Mouse (Mus musculus) heart, embryonic 11.5 days (tissue): Measurements from ENCODE around the gene Ltbp1. TPM values are rescaled to one million over a fixed set of nuclear protein-coding genes. Genes with fewer than 3 reads are reported as not detected.

Experiments
- ATAC-seq: fragments of 200-750 bp; cut with Nextera tagmentation; replicated peaks from 2 replicates; pipeline ENCODE4 v1.8.0; 2017; ENCODE audit warnings: moderate library complexity; ENCODE audit not compliant: insufficient number of reproducible peaks, low FRiP score, low TSS enrichment
- H3K27ac ChIP-seq: fragments of 300-500 bp; sonication (generic); 2 replicates; pipeline ENCODE4 v1.5.1; 2014; ENCODE audit warnings: mild to moderate bottlenecking, low read depth, low read length
- H3K27me3 ChIP-seq: fragments of 300-500 bp; sonication (generic); 2 replicates; pipeline ENCODE4 v1.6.1; 2014; ENCODE audit warnings: mild to moderate bottlenecking, low read length, mixed read lengths; ENCODE audit not compliant: control insufficient read depth, insufficient read depth
- H3K36me3 ChIP-seq: fragments of 300-500 bp; sonication (generic); 2 replicates; pipeline ENCODE4 v1.6.1; 2014; ENCODE audit warnings: mild to moderate bottlenecking, low read length, moderate library complexity, mixed read lengths; ENCODE audit not compliant: control insufficient read depth, insufficient read depth
- H3K4me1 ChIP-seq: fragments of 300-500 bp; sonication (generic); 2 replicates; pipeline ENCODE4 v1.6.1; 2014; ENCODE audit warnings: low read length; ENCODE audit not compliant: control insufficient read depth, insufficient read depth
- H3K4me2 ChIP-seq: fragments of 300-500 bp; sonication (generic); 2 replicates; pipeline ENCODE4 v1.6.1; 2014; ENCODE audit warnings: mild to moderate bottlenecking, moderate library complexity
- H3K4me3 ChIP-seq: fragments of 300-500 bp; sonication (generic); 2 replicates; pipeline ENCODE4 v1.5.1; 2014; ENCODE audit warnings: low read depth, low read length
- H3K9ac ChIP-seq: fragments of 300-500 bp; sonication (generic); 2 replicates; pipeline ENCODE4 v1.6.1; 2014; ENCODE audit warnings: mild to moderate bottlenecking, low read depth, low read length, moderate library complexity
- H3K9me3 ChIP-seq: fragments of 300-500 bp; sonication (generic); replicated peaks from 2 replicates; pipeline ENCODE4 v1.6.1; 2016; ENCODE audit warnings: low read length; ENCODE audit not compliant: control insufficient read depth
- WGBS: fragments of 180-500 bp; shearing (Covaris S2); extraction: QIAGEN DNeasy Blood & Tissue Kit; methylation state at CpG from one replicate; pipeline ENCODE4 v1.1.7; 2014; ENCODE audit not compliant: insufficient replicate concordance; 5-methylcytosine and 5-hydroxymethylcytosine counted together
- polyA plus RNA-seq: library from polyadenylated mRNA; unstranded; fragments of >200 nt; fragmentation: Nextera tagmentation; extraction: Ambion mirVana; gene quantifications from 2 replicates; pipeline ENCODE4 v1.2.1, GENCODE M21; 2014

Ltbp1 gene
- polyA plus RNA-seq, 1 experiment from 2014 or later: 45.4 TPM

DNA sequence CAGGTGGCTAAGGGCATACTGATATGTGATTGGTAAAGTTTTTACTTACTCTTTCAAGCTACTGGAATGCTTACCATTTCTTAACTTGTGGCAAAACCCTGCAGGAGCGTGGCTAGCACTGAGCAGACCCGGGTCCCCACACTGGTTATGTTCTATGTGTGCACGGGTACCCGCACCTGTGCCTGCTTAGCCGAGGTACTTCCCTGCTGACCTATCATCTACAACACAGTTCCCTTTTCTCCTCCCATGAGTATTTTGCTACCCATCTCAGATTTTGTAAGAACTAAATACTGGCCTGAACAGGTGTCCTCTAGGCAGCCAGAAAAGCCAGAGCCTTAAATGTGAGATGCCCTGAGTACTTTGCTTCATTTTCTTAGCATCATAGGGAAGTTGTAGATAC is 247.2 kb downstream of the Ltbp1 start:
- Histone ChIP-seq H3K4me1 (no peaks in the 10 kb centered on the region; the same call in 1 of the 2 replicates), H3K4me3 (no peak overlapping the region), H3K9ac (no peak overlapping the region), H3K27ac (no peak overlapping the region), H3K36me3 (no peaks in the 10 kb centered on the region), H3K27me3 (no peaks in the 10 kb centered on the region), H3K9me3 (no peaks in the 10 kb centered on the region), H3K4me2 (no peak overlapping the region)
- WGBS: 91% methylated on average over 5 of the region's 5 CpGs
- ATAC-seq: no peak

DNA sequence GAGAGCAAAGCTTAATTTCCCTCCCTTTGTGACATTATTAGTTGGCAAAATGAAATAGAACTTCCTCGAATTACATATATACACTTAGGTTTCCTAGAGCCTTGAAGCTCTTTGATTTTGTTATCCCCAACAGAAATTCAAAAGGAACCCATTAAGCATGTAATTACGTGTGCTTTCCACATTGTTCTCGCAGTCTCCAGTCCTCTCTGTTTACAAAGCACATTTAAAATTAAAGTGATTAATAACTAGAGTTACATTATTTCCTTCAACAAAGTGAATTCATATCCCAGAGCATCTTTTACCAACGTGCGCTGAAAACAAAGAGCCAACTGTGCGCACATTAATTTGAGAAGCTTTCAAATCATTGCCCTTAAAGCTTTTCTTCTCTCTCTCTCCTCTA is 249.5 kb downstream of the Ltbp1 start:
- Histone ChIP-seq H3K27ac (no peak overlapping the region), H3K27me3 (no peaks in the 10 kb centered on the region), H3K4me2 (no peak overlapping the region), H3K36me3 (no peaks in the 10 kb centered on the region), H3K9me3 (no peaks in the 10 kb centered on the region), H3K4me1 (0 out of 2 replicates have a peak, but pooled peaks cover 4% of the 10 kb centered on the region), H3K4me3 (no peak overlapping the region), H3K9ac (no peak overlapping the region)
- 84% methylated on average over 6 of the region's 6 CpGs for WGBS
- no peak for ATAC-seq

DNA sequence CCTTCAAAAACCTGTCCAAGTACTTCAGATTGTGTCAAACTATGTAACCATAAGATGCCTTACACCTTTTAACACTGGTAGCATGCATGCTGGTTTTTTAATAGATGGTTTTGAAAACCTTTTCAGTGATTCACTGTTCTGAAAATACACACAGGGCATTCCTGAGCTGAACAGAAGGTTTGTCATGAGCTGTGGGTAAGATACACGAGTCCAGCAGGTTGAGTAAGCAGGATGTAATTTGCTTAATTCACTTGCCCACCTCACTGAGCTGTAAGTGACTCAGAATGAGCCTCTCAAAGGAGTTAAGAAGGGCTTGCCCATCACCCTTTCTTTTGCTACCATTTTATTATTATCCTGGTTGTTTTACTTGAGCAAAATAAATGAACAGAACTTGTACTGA is 250.6 kb downstream of the Ltbp1 start:
- Histone ChIP-seq H3K9ac (no peak overlapping the region), H3K4me2 (no peak overlapping the region), H3K27me3 (no peaks in the 10 kb centered on the region), H3K4me3 (no peak overlapping the region), H3K36me3 (no peaks in the 10 kb centered on the region), H3K4me1 (0 out of 2 replicates have a peak, but pooled peaks cover 4% of the 10 kb centered on the region), H3K9me3 (no peaks in the 10 kb centered on the region), H3K27ac (no peak overlapping the region)
- ATAC-seq: no peak
- WGBS: 56% methylated on average over 1 of the region's 1 CpGs

GRCm38 (mm10) chr17:75258427-75258826 is 253.1 kb downstream of the Ltbp1 start:
- Histone ChIP-seq H3K4me1 (0 out of 2 replicates have a peak, but pooled peaks cover 4% of the 10 kb centered on the region), H3K9ac (no peak overlapping the region), H3K27me3 (no peaks in the 10 kb centered on the region), H3K4me2 (no peak overlapping the region), H3K27ac (no peak overlapping the region), H3K36me3 (no peaks in the 10 kb centered on the region), H3K4me3 (no peak overlapping the region), H3K9me3 (no peaks in the 10 kb centered on the region)
- 59% methylated on average over 2 of the region's 2 CpGs for WGBS
- ATAC-seq: no peak

DNA sequence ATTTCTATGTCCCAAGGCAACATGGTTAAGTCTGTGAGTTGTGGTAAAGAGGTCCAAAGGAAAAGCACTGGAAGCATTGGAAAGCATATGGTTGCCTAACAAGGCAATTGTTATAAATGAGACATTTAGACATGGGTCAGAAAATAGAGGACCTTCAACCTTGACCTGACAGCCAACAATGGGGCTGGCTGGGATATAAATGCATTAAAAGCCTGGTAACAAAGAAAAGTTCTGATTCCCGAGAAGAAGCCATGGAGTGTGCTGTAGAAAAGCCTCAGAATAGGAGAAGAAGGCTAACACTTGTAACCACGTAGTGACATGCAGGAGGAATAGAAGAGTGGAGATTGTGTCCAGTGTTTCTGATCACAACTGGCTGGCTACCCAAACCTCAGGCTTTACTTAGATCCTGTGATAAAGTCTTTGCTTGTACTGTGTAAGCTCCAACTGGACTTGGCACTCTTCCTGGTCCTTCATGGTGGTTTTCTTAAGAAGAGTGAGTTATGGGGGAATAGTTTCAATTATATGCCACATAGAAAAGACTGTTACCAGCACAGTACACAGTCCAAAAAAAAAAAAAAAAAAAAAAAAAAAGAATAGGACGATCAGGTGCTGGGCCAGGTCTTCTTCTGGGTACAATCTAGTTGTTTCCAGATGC is 258.1 kb downstream of the Ltbp1 start:
- 76% methylated on average over 3 of the region's 3 CpGs for WGBS
- Histone ChIP-seq H3K27me3 (no peaks in the 10 kb centered on the region), H3K27ac (no peak overlapping the region), H3K4me2 (no peak overlapping the region), H3K4me1 (0 out of 2 replicates have a peak, but pooled peaks cover 4% of the 10 kb centered on the region), H3K9ac (no peak overlapping the region), H3K9me3 (no peaks in the 10 kb centered on the region), H3K36me3 (0 out of 2 replicates have a peak, but pooled peaks cover 5% of the 10 kb centered on the region), H3K4me3 (no peak overlapping the region)
- ATAC-seq: no peak

- Histone ChIP-seq H3K27ac (no peak overlapping the region), H3K27me3 (no peaks in the 10 kb centered on the region)
These were observed 263.1 kb downstream of the Ltbp1 start for GRCm38 (mm10) chr17:75268506-75268905.

DNA sequence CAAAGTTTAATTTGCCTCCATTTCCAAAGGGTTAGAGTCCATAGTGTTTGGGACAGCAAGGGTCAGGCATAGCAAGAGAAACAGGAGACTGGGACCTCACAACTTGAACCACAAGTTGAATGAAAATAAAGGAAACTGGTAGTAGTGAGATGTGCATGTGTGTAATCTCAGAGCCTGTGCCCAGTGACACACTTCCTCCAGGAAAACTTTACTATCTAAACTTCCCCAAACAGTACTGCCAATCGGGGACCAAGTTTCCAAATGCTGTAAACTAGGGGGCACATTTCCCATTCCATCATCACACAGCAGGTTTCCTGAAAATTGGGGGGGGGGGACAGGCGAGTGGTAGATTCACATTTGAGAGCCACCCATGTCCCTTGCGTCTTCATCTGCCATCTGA is 267.1 kb downstream of the Ltbp1 start:
- H3K36me3 ChIP-seq: no peaks in the 10 kb centered on the region
- H3K27ac ChIP-seq: no peak overlapping the region
- H3K9ac ChIP-seq: no peak overlapping the region
- H3K4me3 ChIP-seq: no peak overlapping the region
- H3K4me2 ChIP-seq: no peak overlapping the region
- 73% methylated on average over 3 of the region's 3 CpGs for WGBS
- no peaks in the 10 kb centered on the region for H3K27me3 ChIP-seq
- H3K4me1 ChIP-seq: no peaks in the 10 kb centered on the region
- ATAC-seq: no peak
- H3K9me3 ChIP-seq: no peaks in the 10 kb centered on the region

More at GRCm38 (mm10) chr17:75268506-75268905, 263.1 kb downstream of the Ltbp1 start:
- Histone ChIP-seq H3K4me3 (no peak overlapping the region), H3K9ac (no peak overlapping the region), H3K4me2 (no peak overlapping the region), H3K36me3 (0 out of 2 replicates have a peak, but pooled peaks cover 5% of the 10 kb centered on the region), H3K4me1 (no peaks in the 10 kb centered on the region), H3K9me3 (no peaks in the 10 kb centered on the region)
- WGBS: 81% methylated on average over 4 of the region's 4 CpGs
- no peak for ATAC-seq

GRCm38 (mm10) chr17:75273272-75273671 is 267.9 kb downstream of the Ltbp1 start:
- Histone ChIP-seq H3K4me3 (no peak overlapping the region), H3K9ac (no peak overlapping the region), H3K4me1 (no peaks in the 10 kb centered on the region), H3K27me3 (no peaks in the 10 kb centered on the region), H3K27ac (no peak overlapping the region), H3K36me3 (no peaks in the 10 kb centered on the region), H3K9me3 (no peaks in the 10 kb centered on the region), H3K4me2 (no peak overlapping the region)
- no peak for ATAC-seq
- 78% methylated on average over 1 of the region's 1 CpGs for WGBS

- H3K4me1 ChIP-seq: no peaks in the 10 kb centered on the region
- H3K4me3 ChIP-seq: no peak overlapping the region
- H3K27ac ChIP-seq: no peak overlapping the region
- no peak for ATAC-seq
- 78% methylated on average over 6 of the region's 6 CpGs for WGBS
- no peaks in the 10 kb centered on the region for H3K36me3 ChIP-seq
- H3K9me3 ChIP-seq: no peaks in the 10 kb centered on the region
- no peaks in the 10 kb centered on the region for H3K27me3 ChIP-seq
- H3K9ac ChIP-seq: no peak overlapping the region
- H3K4me2 ChIP-seq: no peak overlapping the region
These were observed 269.9 kb downstream of the Ltbp1 start for GRCm38 (mm10) chr17:75275302-75275701.
